Mouse (Mus musculus) spleen, adult 2 months (tissue): ENCODE data around the gene Rufy3. TPM values are rescaled to one million over a fixed set of nuclear protein-coding genes. Genes with fewer than 3 reads are reported as not detected.

ENCODE experiments used
- DNase-seq, 2 experiments: peaks; one replicate each; pipeline versions ENCODE4 v3.0.0 to v3.0.0-alpha.2; 2012 to 2021; ENCODE audit warnings: low spot score in 2 of 2, low read depth in 1 of 2
- H3K27ac ChIP-seq: fragments of 200-500 bp; 2 replicates; pipeline ENCODE4 v1.5.1; 2012; ENCODE audit warnings: low read length, inconsistent platforms; ENCODE audit not compliant: insufficient read depth
- H3K27me3 ChIP-seq: fragments of 200-500 bp; 2 replicates; pipeline ENCODE4 v1.6.1; 2012; ENCODE audit warnings: mild to moderate bottlenecking, moderate library complexity, low read length, inconsistent platforms; ENCODE audit not compliant: control insufficient read depth, insufficient read depth
- H3K36me3 ChIP-seq: fragments of 200-500 bp; 2 replicates; pipeline ENCODE4 v1.6.1; 2012; ENCODE audit warnings: mild to moderate bottlenecking, low read length, inconsistent platforms; ENCODE audit not compliant: control insufficient read depth, insufficient read depth
- H3K4me1 ChIP-seq: fragments of 200-500 bp; 2 replicates; pipeline ENCODE4 v1.6.1; 2011; ENCODE audit warnings: inconsistent platforms; ENCODE audit not compliant: control insufficient read depth, insufficient read depth, insufficient read length
- H3K4me3 ChIP-seq: fragments of 200-500 bp; 2 replicates; pipeline ENCODE4 v1.5.1; 2011; ENCODE audit warnings: mild to moderate bottlenecking, inconsistent platforms; ENCODE audit not compliant: insufficient read depth, insufficient read length; ENCODE audit errors: extremely low read depth
- CTCF ChIP-seq: fragments of 200-500 bp; IDR thresholded peaks from 2 replicates; pipeline ENCODE4 v1.5.1; 2011; ENCODE audit warnings: mild to moderate bottlenecking, inconsistent platforms; ENCODE audit not compliant: insufficient read depth, insufficient read length, insufficient replicate concordance; ENCODE audit errors: extremely low read depth
- POLR2A ChIP-seq: fragments of 200-500 bp; IDR thresholded peaks from 2 replicates; pipeline ENCODE4 v1.6.1; 2011; ENCODE audit warnings: low read depth, low read length, inconsistent platforms
- WGBS: fragments of 180-500 bp; shearing (Covaris S2); methylation state at CpG from one replicate; pipeline ENCODE4 v1.1.7; 2018; 5-methylcytosine and 5-hydroxymethylcytosine counted together
- polyA plus RNA-seq: library from polyadenylated mRNA; depleted of rRNA; stranded (reverse); fragments of >200 nt; gene quantifications from 2 replicates; pipeline ENCODE4 v1.2.3, GENCODE M21; 2012

Rufy3 gene
- polyA plus RNA-seq, 1 experiment = 3.7 TPM

DNA sequence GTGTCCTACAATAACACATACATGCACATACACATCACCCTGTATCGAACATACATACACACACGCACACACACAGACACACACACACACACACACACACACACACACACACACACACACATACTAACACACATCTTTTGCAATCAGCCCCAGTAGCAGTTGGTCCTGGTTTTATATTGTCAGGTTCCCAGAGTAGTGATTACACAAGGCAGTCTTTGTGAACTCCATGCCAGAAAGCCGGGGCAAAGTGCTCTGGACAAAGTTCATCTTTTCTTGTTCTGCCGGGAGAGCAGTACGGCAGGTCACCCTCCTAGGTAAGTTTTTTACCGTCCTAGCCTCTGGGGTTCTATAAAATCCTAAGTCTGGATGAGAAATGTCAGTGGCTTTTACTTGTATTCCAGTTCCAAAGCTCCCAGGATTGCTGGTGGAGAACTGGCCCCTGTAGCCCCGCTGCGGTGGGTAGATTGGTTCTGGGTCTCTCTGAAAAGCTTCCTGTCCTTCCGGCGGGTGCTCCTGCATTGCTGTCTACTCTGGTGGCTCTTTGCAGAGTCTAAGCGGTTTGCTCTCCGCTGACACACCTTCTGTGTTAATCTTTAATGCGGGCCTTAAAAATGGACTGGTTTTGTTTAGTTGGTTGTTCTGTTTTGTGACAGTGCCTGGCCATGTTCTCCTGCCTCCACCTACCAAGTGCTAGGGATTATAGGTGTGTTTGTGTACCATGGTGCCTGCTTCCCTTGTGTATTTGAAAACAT lies 28.8 kb downstream of the Rufy3 start:
- H3K4me3 ChIP-seq = no peak overlapping the region
- H3K36me3 ChIP-seq = no peaks in the 10 kb centered on the region
- no peak overlapping the region for H3K27ac ChIP-seq
- no peaks in the 10 kb centered on the region for H3K4me1 ChIP-seq
- TF ChIP-seq POLR2A = no peak
- no peak for TF ChIP-seq CTCF
- 95% methylated on average over 13 of the region's 13 CpGs for WGBS
- H3K27me3 ChIP-seq = no peaks in the 10 kb centered on the region
- no peak for DNase-seq

DNA sequence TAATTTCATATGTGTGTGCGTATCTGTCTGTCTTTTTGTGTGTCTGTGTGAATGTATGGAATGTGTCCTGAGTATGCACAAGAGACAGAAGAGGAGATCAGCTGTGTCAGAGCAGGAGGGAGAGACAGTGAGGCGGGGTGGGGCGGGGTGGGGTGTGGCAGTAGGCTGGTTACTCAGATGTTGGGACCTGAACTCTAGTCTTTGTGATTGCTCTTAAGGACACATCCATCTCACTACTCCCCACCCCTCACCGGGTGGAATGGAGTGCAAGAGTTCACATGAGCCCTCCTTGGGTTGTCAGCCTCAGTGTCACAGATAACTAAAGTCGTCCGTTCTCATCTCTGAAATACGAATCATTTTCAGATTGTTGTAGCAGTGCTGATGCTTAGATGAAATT lies 29.3 kb downstream of the Rufy3 start:
- 88% methylated on average over 7 of the region's 7 CpGs for WGBS
- H3K27ac ChIP-seq = no peak overlapping the region

DNA sequence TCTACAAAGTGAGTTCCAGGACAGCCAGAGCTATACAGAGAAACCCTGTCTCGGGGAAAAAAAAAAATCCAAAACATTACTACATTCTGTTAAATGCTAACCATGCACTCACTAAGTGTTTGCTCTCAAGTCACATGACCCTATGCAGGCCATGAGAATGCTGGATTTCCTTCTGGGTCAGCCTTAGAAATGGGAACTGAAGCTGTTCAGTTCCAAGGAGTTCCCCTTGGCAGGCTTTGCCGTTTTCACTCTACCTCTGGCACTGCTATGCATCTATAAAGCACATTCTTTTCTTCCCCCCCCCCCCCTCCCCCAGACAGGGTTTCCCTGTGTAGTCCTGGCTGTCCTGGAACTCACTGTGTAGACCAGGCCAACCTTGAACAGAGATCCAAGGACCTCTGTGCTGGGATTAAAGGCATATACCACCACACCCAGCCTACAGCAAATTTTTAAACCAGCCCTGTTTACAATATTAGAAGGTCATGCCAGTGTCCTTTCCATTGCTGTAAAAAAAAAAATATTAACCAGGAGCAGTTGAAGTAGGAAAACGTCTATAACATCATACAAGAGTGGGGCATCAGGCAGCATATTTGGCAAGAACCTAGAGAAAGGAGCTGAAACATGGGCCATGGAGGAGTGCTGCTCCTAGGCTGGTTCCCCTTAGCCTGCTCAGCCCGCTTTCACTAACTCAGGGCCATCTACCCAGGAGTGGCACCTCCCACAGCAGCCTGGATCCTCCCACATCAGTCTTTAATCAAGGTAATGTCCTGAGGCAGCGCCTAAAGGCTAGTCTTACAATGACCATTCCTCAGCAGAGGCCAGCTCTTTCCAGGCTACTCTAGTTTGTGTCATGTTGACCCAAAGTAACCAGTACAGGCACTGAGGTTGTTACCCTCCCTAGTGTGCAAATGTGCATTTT lies 31.0 kb downstream of the Rufy3 start:
- no peak for TF ChIP-seq CTCF
- TF ChIP-seq POLR2A = no peak
- H3K27ac ChIP-seq = no peak overlapping the region

More for the DNA sequence above, 29.3 kb downstream of the Rufy3 start:
- Histone ChIP-seq H3K36me3 (no peaks in the 10 kb centered on the region), H3K27me3 (no peaks in the 10 kb centered on the region), H3K4me1 (no peaks in the 10 kb centered on the region), H3K4me3 (no peak overlapping the region)
- TF ChIP-seq CTCF = no peak
- DNase-seq = no peak

DNA sequence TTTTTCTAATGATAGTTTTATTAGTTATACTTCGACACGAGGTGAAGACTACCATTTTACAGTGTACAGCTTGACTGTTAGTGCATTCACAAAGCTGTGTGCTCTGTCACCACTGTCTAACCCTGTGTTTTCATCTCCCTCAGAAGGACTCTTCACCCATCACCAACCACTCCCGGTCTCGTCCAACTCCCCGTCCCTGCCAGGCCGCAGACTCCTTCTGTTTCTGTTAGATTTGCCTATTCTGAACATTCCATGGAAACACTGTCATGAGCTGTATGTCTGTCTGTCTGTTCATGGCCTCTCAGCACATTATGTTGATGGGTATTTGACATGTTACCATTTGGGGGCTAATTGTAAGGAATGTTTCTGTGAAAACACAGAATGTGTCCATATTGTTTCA lies 34.1 kb downstream of the Rufy3 start:
- WGBS = 92% methylated on average over 6 of the region's 6 CpGs
- no peak for DNase-seq

More for the DNA sequence above, 31.0 kb downstream of the Rufy3 start:
- WGBS = 78% methylated on average over 5 of the region's 5 CpGs
- DNase-seq = no peak
- Histone ChIP-seq H3K36me3 (no peaks in the 10 kb centered on the region), H3K27me3 (no peaks in the 10 kb centered on the region), H3K4me3 (no peak overlapping the region), H3K4me1 (no peaks in the 10 kb centered on the region)

DNA sequence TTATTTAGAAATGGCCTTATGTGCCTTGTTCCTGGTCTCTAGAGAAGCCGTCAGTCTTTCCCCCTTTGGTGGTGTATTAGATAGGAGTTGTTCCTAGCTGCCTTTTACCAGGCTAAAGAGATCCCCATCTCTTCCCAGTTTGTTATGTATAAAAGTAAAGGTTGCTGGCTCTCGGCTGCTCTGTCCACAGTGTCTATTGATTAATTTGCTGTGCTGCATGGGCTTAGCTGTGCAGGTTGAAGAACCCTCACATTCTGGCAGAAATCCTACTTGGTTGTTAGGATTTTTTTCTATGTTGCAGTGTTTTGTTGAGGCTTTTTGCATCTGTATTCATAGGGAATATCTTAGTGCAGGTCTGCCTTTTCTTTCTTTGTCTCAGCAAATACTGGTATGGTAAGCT lies 37.2 kb downstream of the Rufy3 start:
- DNase-seq = no peak
- no peaks in the 10 kb centered on the region for H3K27me3 ChIP-seq
- no peaks in the 10 kb centered on the region for H3K4me1 ChIP-seq
- TF ChIP-seq POLR2A = no peak
- TF ChIP-seq CTCF = no peak
- H3K27ac ChIP-seq = no peak overlapping the region
- WGBS = 83% methylated on average over 2 of the region's 2 CpGs
- no peaks in the 10 kb centered on the region for H3K36me3 ChIP-seq
- H3K4me3 ChIP-seq = no peak overlapping the region

More for the DNA sequence above, 34.1 kb downstream of the Rufy3 start:
- Histone ChIP-seq H3K4me3 (no peak overlapping the region), H3K27ac (no peak overlapping the region), H3K36me3 (no peaks in the 10 kb centered on the region), H3K27me3 (no peaks in the 10 kb centered on the region), H3K4me1 (no peaks in the 10 kb centered on the region)
- TF ChIP-seq POLR2A (no peak), CTCF (no peak)

DNA sequence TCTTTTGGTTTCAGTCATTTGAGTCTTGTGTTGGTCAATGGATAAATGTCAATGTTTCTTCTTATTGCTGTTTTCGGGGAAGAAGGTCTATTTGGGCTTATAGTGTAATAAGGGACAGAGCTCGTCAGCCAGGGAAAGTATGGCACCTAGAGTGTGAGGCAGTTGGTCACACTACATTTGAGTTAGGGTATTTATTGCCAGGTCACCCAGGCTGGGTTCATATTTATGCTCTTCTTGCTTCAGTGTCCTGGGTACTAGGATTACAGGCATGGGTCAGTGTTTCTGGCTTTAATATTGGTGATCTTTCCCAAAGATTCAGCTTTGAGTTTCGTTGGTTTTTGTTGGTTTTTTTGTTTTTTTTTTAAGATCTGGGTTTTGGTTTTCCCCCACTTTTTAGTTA lies 37.9 kb downstream of the Rufy3 start:
- WGBS = 90% methylated on average over 3 of the region's 3 CpGs
- H3K36me3 ChIP-seq = no peaks in the 10 kb centered on the region
- no peaks in the 10 kb centered on the region for H3K4me1 ChIP-seq
- no peaks in the 10 kb centered on the region for H3K27me3 ChIP-seq
- H3K27ac ChIP-seq = no peak overlapping the region
- no peak for TF ChIP-seq CTCF
- no peak for TF ChIP-seq POLR2A
- no peak for DNase-seq
- H3K4me3 ChIP-seq = no peak overlapping the region

DNA sequence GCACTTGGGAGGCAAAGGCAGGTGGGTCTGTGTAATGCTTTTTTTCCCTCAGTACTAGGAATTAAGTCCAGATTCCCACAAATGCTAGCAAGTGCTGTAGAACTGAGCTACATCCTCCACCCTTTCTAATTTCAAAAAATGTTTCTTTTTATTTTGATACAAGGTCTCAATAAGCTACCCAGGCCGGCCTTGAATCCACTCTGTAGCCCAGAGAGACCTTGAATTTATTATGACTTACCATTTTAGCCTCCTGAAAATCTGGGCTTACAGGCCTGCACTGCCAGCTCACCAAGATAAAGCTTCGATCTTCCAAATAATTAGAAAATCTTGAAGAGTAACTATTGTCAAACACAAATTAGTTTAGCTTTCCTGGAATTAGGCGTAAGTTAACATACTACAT lies 39.2 kb downstream of the Rufy3 start:
- Histone ChIP-seq H3K27ac (no peak overlapping the region), H3K4me3 (no peak overlapping the region), H3K27me3 (no peaks in the 10 kb centered on the region), H3K36me3 (no peaks in the 10 kb centered on the region), H3K4me1 (no peaks in the 10 kb centered on the region)
- 93% methylated on average over 3 of the region's 3 CpGs for WGBS
- no peak for DNase-seq
- no peak for TF ChIP-seq CTCF
- no peak for TF ChIP-seq POLR2A
